15 mouse cellular contexts compared by ENCODE assay signal in genomic region chr17:25743831-25744230, GRCm38 (mm10). TPM values are rescaled to one million over a fixed set of nuclear protein-coding genes. Genes with fewer than 3 reads are reported as not detected.
"Had no signal": no experiment of that assay in that cellular context is flagged by ENCODE, and none has a peak within 500 bp of the region (broad histone marks: within the 10 kb centered on the region; RNA-seq: fewer than 3 reads in every experiment).

No protein-coding gene starts in this region.

- ATAC-seq: midbrain, embryonic 15.5 days had no signal

- H3K27me3 ChIP-seq: kidney, embryonic 15.5 days; midbrain, embryonic 15.5 days; stomach, embryonic 15.5 days had no signal

- H3K4me3 ChIP-seq: kidney, embryonic 15.5 days; limb, embryonic 10.5 days; megakaryocyte, embryonic 14.5 days; midbrain, embryonic 15.5 days; stomach, embryonic 15.5 days had no signal

- H3K9me3 ChIP-seq: kidney, embryonic 15.5 days; limb, embryonic 10.5 days; megakaryocyte, embryonic 14.5 days; midbrain, embryonic 15.5 days; stomach, embryonic 15.5 days had no signal

- H3K9ac ChIP-seq: kidney, embryonic 15.5 days; midbrain, embryonic 15.5 days; stomach, embryonic 15.5 days had no signal

- H3K36me3 ChIP-seq: kidney, embryonic 15.5 days; limb, embryonic 10.5 days; midbrain, embryonic 15.5 days; stomach, embryonic 15.5 days had no signal

- H3K4me1 ChIP-seq: kidney, embryonic 15.5 days; limb, embryonic 10.5 days; megakaryocyte, embryonic 14.5 days; midbrain, embryonic 15.5 days; stomach, embryonic 15.5 days had no signal

- H3K4me2 ChIP-seq: kidney, embryonic 15.5 days; liver, embryonic 11.5 days; midbrain, embryonic 11.5 days; midbrain, embryonic 15.5 days; stomach, embryonic 15.5 days had no signal

- H3K27ac ChIP-seq: kidney, embryonic 15.5 days; limb, embryonic 10.5 days; macrophage; midbrain, embryonic 15.5 days; stomach, embryonic 15.5 days had no signal

- DNase-seq: kidney, adult 2 months; kidney, postnatal 14 days; right cerebral cortex, postnatal 14 days had no signal

RNA-seq across cellular contexts. Expression of gene Mslnl, which starts 8.0 kb away (rescaled TPM):
- total RNA-seq: left cerebral cortex, postnatal 10 days; monocyte, adult 5-6 weeks had no signal
- polyA plus RNA-seq: kidney, adult 2 months; limb, embryonic 10.5 days; liver, embryonic 11.5 days; liver, embryonic 16.5 days; macrophage; midbrain, embryonic 11.5 days; midbrain, embryonic 15.5 days; neural tube, embryonic 14.5 days; stomach, embryonic 15.5 days had no signal

RNA-seq across cellular contexts. Expression of gene Msln, which starts 10.3 kb away (rescaled TPM):
- total RNA-seq: monocyte, adult 5-6 weeks had no signal
- polyA plus RNA-seq: limb, embryonic 10.5 days; macrophage; midbrain, embryonic 11.5 days; neural tube, embryonic 14.5 days had no signal

RNA-seq across cellular contexts. Expression of gene Gng13, which starts 26.9 kb away (rescaled TPM):
- total RNA-seq: monocyte, adult 5-6 weeks had no signal
- polyA plus RNA-seq: kidney, adult 2 months; liver, embryonic 16.5 days; macrophage had no signal
